Mouse (Mus musculus) megakaryocyte, embryonic 14.5 days (primary cell): ENCODE measurements around the gene Slc9a3r2.

Source experiments
- FLI1 ChIP-seq: IDR thresholded peaks from 2 replicates; pipeline ENCODE4 v1.6.1; 2012; ENCODE audit warnings: low read length, inconsistent platforms, mixed read lengths
- GATA1 ChIP-seq: IDR thresholded peaks from 3 replicates; pipeline ENCODE4 v1.6.1; 2012; ENCODE audit warnings: mixed read lengths, low read length, inconsistent platforms, borderline replicate concordance

DNA sequence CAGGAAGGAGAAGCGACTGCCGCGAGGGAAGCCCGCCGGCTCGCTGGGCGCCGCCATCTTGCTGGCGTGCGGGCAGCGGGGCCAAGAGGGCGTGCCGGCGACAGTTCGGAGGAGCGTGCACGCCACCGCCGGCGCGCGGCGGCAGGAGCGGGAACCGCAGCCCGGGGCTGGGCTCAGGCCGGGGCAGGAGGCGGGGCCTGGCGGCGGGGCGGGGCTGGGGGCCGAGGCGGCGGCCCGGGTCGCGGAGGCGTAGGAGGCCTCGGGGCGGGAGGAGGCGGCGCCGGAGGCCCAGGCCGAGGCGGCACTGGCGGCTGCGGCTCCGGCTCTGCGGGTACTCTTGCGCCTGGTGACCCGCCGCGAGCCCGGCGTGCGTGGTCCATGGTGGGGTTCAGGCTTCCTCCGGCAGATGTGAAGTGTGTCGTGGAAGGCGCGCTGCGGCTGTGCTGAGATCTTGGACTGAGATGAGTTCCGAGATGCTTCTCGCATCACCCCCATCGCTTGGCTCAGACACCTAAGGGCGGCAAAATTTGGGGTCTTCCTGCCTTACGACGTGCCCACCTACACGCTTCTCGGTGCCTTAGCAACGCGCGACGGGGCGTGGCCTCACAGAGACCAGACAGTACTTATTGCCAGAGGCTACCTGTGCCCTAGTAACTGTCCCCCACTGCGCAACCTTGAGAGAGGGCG lies 46.0 kb upstream of the Slc9a3r2 start, which contains the start of the genes Gfer and Noxo1:
- TF ChIP-seq GATA1 (no peak), FLI1 (no peak)
